Mouse (Mus musculus) T-cell, adult 2 months (primary cell): Measurements from ENCODE around the gene Gm5483.
"Not testable (repeated sequence)": the region's sequence is repeated elsewhere in the genome, so short reads cannot be mapped to it uniquely, and the experiment has no call there.

Experiments
- DNase-seq: peaks from one replicate; pipeline ENCODE4 v3.0.0; 2022; ENCODE audit warnings: low spot score

Gm5483 gene

DNA sequence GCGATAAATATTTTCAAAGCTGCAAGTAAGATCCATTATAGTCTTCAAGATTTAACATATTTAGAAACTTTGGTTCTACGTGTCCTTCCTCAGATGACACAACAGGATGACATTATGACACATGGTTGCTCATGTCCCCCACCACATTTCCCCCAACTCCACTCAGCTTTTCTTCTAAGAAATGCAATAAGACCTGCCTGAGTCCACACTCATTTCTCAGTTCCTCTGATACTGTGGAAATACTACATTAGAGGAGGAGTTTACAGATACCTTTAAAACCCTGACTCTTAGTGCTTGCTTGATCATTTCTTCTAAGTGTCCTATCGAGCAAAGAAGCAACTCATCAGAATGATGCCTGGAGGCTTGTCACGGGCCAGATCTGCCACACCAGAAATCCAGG, at the start of gene Gm5483:
Gm5483 (plus strand) TSS at position 301 of the 400 bp plus-strand sequence.
- DNase-seq = not testable (repeated sequence)

DNA sequence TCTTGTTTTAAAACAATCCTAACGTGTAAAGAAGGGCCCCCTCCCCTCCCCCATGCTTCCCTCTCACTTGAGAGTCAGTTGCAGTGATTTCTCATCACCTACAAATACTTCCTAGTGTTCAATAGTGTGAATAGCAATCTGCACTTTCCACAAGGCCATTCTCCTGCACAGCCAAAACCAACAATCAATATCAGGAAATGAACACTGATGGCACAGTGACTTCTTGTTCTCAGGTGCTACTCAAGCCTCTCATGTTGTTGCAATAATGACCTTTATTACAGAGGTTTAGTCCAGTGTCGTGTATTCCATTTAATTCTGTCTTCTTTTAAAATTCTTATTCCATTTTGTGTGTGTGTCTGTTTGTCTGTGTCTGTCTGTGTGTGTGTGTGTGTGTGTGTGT, 45.8 kb upstream of the Gm5483 start:
- DNase-seq = no peak

DNA sequence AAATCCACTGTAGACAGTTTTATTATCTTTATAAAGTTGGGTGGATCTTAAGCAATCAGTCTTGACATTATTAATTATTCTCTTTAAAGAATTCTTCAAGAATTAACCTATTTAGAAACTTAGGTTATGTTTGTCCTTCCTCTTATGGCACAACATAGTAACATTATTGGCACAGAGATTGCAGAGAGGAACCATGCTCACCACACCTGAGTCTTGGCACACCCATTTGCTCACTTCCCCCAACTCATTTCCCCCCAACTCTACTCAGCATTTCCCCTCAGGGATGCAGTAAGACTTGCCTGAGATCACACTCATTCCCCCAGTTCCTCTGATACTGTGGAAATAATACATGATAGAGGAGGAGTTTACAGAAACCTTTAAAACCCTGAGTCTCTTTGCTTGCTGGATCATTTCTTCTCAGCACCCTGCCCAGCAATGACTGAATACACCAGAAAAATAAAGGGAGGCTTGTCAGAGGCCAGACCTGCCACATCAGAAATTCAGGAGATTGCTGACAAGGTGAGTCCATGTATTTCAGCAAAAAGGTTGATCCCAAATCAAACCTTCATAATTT, 27.5 kb upstream of the Gm5483 start, which contains the start of gene Stfa2l1:
Stfa2l1 (plus strand) TSS at position 410 of the 574 bp plus-strand sequence.
- DNase-seq = no peak

DNA sequence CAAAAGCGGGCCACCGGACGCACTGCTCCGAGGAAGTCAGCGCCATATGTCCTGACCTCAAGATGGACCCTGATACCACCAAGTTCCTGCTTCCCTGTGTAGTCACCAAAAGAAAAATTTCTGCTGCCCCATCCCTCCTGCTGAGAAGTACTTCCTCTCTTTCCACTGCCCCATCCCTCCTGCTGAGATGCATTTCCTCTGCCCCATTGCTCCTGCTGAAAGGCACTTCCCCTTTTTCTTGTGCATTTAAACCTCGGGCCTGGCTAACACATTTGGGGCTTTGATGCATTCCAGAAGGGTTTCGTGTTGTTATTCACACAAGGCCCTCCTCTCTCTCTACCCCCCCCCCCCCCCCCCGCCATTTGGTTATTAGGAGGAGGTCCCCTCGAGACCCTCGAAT, 16.2 kb upstream of the Gm5483 start:
- not testable (repeated sequence) for DNase-seq

DNA sequence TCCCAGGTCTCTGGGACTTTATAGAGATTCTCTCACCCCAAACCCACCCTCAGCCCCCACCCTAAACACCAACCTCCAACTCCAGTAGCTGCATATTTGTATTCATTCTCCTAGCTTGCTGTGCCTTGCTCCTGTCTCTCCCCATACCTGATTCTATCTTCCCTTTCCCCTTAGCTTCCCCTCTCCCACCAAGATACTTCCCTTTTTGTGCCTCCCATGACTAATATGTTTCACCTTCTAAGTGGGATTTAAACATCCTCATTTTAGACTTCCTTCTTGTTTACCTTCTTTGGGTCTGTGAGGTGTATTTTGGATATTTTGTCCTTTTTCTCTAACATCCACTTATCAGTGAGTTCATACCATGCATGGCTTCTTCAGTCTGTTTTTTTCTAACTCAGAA, 7.9 kb upstream of the Gm5483 start:
- DNase-seq = no peak

DNA sequence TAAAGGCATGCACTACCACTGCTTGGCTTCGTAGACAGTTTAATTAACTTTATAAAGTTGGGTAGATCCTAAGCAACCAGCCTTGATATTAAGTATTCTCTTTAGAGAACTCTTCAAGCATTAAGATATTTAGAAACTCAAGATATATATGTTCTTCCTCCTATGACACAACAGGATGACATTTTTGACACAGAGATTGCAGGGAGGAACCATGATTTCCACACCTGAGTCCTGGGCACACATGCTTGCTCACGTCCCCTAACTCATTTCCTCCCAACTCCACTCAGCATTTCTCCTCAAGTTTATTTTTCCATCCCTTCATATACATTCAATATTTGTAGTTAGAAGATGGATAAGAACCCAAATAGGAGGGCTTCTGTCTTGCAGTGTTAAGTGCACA, 4.1 kb upstream of the Gm5483 start:
- no peak for DNase-seq

DNA sequence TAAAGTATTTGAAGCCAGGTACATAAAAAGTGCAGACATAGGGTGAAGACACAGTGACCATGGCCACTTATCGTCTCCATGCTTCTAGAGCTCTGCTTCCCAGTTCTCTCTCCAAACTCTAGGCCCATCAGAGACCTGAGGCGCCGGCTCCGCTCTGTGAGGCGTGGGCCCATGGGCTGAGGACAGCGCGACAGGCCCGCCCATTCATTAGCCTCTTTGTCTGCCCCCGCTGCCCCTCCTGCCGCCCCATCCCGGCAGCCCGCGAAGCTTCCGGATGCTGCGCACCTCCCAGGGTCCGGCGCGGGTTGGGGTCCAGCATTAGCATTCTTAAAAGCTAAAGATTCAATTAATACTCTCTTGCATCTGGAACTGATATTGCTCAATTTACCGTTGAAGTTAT, 15.2 kb downstream of the Gm5483 start:
- DNase-seq = no peak

DNA sequence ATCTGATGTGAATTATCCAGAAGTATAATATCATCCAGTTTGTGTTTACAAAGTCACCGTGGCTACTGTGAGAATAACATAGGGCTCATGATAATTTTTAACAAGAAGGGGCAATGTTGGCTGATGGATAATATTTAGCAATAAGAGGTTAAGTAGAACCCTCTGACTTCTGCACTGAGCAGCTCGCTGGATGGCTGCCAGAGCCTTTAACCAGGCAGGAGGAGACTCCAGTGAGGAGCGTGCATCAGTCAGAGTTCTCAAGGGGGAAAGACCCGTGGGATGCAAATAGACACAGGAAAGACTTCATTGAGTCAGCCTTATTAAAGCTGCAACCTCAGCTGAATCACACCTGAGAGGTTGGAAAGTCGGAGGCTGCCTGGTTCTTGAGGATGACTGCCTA, 19.8 kb downstream of the Gm5483 start:
- no peak for DNase-seq

DNA sequence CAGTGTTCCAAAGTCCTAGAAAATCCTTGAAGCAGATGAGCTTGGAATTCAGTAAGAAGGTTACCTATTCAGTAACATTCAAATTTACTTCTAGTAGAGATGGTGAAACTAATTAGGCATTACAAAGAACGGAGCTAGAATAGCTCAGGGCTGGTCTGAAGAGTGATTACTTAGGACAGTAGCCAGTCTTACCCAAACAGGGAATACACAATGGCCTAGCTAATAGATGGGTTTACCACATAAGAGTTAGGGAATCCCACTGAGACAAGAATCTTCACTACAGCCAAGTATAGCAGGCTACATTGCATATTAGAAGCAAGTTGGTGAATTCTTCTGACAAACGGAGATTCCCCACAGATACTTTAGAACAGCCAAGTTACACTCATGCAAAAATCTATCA, 21.7 kb downstream of the Gm5483 start:
- DNase-seq = not testable (repeated sequence)

DNA sequence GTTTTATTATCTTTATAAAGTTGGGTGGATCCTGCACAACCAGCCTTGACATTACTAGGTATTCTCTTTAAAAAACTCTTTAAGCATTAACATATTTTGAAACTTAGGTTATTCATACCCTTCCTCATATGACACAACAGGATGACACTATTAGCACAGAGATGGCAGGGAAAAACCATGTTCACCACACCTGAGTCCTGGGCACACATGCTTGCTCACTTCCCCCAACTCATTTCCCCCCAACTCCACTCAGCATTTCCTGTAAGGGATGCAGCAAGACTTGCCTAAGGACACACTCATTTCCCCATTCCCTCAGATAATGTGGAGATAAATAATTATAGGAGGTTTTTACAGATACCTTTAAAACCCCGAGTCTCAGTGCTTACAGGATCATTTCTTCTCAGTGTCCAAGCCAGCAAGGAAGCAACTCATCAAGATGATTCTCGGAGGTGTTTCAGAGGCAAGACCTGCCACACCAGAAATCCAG, 26.0 kb downstream of the Gm5483 start, which contains the start of gene Gm5416:
Gm5416 (plus strand) TSS at position 437 of the 487 bp plus-strand sequence.
- DNase-seq = no peak

DNA sequence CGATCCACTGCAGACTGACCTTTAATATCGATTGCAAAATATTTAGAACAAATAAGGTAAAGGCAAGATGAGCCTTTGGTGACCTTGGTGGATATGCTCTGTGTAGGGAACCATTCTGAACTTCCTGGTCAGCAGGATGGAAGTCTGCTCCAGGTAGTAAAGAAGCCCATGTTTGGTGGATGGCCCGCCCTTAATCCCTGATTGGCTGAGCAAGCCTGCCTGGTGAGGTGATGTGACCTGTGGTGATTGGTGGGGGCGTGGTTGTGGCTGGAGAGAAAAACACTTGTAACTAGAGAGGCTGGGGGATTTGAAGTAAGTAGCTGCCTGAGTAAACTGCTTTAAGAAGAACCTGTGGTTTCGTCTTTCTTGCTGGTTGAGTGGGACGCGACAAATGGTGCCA, 37.2 kb downstream of the Gm5483 start, which contains the start of gene 2010005H15Rik:
2010005H15Rik (plus strand) TSS at position 301 of the 400 bp plus-strand sequence.
- DNase-seq = not testable (repeated sequence)
